In genomic region chr7:137371770-137372169, GRCm38 (mm10) we compare ENCODE assay signal across 25 mouse cellular contexts. TPM values are rescaled to one million over a fixed set of nuclear protein-coding genes. Genes with fewer than 3 reads are reported as not detected.
"Had no signal": no experiment of that assay in that cellular context is flagged by ENCODE, and none has a peak within 500 bp of the region (broad histone marks: within the 10 kb centered on the region; RNA-seq: fewer than 3 reads in every experiment).

No protein-coding gene starts in this region.

- H3K4me2 ChIP-seq: heart, embryonic 11.5 days; heart, embryonic 13.5 days; heart, embryonic 15.5 days; hindbrain, embryonic 13.5 days; hindbrain, embryonic 15.5 days; intestine, embryonic 15.5 days; limb, embryonic 12.5 days; liver, embryonic 11.5 days; liver, embryonic 13.5 days had no signal

- H3K36me3 ChIP-seq: heart, embryonic 15.5 days; hindbrain, embryonic 15.5 days; limb, embryonic 10.5 days; liver, embryonic 13.5 days had no signal

- H3K4me1 ChIP-seq: heart, embryonic 13.5 days; heart, embryonic 15.5 days; hindbrain, embryonic 13.5 days; hindbrain, embryonic 15.5 days; intestine, embryonic 15.5 days; limb, embryonic 10.5 days; limb, embryonic 12.5 days; liver, embryonic 13.5 days had no signal

- DNase-seq: gastrocnemius, postnatal 14 days; gastrocnemius, postnatal 36 days; heart, adult 2 months; heart, postnatal 14 days; heart, postnatal 36 days; kidney, adult 18-20 months; kidney, adult 8-10 months; kidney, postnatal 10 days; kidney, postnatal 4 days; liver; liver, embryonic 13.5 days had no signal

- H3K9me3 ChIP-seq: heart, embryonic 13.5 days; heart, embryonic 15.5 days; hindbrain, embryonic 13.5 days; hindbrain, embryonic 15.5 days; intestine, embryonic 15.5 days; limb, embryonic 10.5 days; limb, embryonic 12.5 days; liver, embryonic 13.5 days had no signal

- H3K27ac ChIP-seq: heart, adult 2 months; heart, embryonic 13.5 days; heart, embryonic 15.5 days; hindbrain, embryonic 13.5 days; hindbrain, embryonic 15.5 days; intestine, embryonic 15.5 days; layer of hippocampus, adult 2 months; left cerebral cortex, adult 2 months; limb, embryonic 10.5 days; limb, embryonic 12.5 days; liver, embryonic 13.5 days had no signal

- H3K9ac ChIP-seq: heart, embryonic 13.5 days; heart, embryonic 15.5 days; hindbrain, embryonic 13.5 days; hindbrain, embryonic 15.5 days; intestine, embryonic 15.5 days; limb, embryonic 12.5 days; liver, embryonic 13.5 days had no signal

- ATAC-seq: inflammation-experienced regulatory T-cells, adult 6 months; intestine, embryonic 15.5 days; intestine, postnatal 0 days had no signal

- H3K27me3 ChIP-seq: heart, embryonic 13.5 days; heart, embryonic 15.5 days; hindbrain, embryonic 13.5 days; hindbrain, embryonic 15.5 days; intestine, embryonic 15.5 days; limb, embryonic 12.5 days; liver, embryonic 13.5 days had no signal

- H3K4me3 ChIP-seq: heart, adult 2 months; heart, embryonic 13.5 days; heart, embryonic 15.5 days; hindbrain, embryonic 13.5 days; hindbrain, embryonic 15.5 days; intestine, embryonic 15.5 days; layer of hippocampus, adult 2 months; left cerebral cortex, adult 2 months; limb, embryonic 10.5 days; limb, embryonic 12.5 days; liver, embryonic 13.5 days had no signal

RNA-seq across cellular contexts. Expression of gene Ebf3, which starts 57.5 kb away (rescaled TPM):
- total RNA-seq: hematopoietic stem cell, adult 5-6 weeks had no signal
- polyA plus RNA-seq: inflammation-experienced regulatory T-cells, adult 6 months had no signal
